Mouse (Mus musculus) natural killer cell, adult 2 months (primary cell): Measurements from ENCODE around the gene Rab31.

Experiments
- DNase-seq, 2 experiments: peaks; one replicate each; pipeline ENCODE4 v3.0.0; 2022; ENCODE audit warnings: low spot score in 2 of 2

Gene Rab31

GRCm38 (mm10) chr17:65771951-65772934 lies at the start of gene Rab31:
TSS of gene Rab31 (minus strand) at chr17:65772752.
- peak; percentile 45 to 54 for DNase-seq

GRCm38 (mm10) chr17:65820197-65820596 lies 47.6 kb upstream of the Rab31 start:
- no peak for DNase-seq

GRCm38 (mm10) chr17:65813763-65814162 lies 41.2 kb upstream of the Rab31 start:
- DNase-seq = no peak

- no peak for DNase-seq
Measured at GRCm38 (mm10) chr17:65811032-65811431, 38.5 kb upstream of the Rab31 start.

DNA sequence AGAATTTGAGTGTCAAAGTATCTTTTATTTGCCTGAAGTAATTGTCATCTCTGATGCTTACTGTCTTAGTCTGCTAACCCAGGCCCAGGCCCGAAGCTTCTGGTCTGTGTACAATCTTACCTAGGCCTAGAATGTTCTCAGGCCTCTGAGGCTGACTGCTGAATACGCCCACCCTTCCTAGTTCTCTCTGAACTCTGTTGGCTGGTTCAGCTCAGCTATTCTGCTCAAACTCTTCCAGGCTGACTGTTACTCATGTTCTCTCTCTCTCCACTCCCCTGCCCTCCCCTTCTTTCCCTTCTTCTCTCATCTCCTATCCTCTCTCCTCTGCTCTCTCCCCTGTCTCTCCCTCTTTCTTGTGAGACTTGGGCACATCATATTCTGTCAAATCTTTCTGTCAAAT lies 33.9 kb upstream of the Rab31 start:
- no peak for DNase-seq

DNA sequence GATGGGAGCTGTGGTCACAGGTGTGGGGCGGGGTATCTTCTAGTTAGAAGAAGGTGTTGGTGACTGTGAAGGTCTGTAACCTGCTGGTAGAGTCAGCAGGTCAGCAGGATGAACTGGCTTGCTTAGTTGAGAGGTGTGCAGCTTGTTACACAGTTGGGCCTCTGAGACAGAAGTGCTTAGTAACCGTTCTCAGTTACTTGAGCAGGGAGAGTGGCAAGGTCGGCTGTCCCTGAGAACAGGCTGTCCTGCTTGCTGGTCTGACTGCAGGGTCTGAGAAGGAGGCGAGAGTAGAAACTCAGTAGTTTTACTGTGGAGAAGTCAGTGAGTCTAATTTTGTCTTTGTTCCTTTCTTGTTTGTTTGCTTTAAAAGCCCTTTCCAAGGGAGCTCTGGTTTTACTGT lies 33.4 kb upstream of the Rab31 start:
- no peak for DNase-seq

DNA sequence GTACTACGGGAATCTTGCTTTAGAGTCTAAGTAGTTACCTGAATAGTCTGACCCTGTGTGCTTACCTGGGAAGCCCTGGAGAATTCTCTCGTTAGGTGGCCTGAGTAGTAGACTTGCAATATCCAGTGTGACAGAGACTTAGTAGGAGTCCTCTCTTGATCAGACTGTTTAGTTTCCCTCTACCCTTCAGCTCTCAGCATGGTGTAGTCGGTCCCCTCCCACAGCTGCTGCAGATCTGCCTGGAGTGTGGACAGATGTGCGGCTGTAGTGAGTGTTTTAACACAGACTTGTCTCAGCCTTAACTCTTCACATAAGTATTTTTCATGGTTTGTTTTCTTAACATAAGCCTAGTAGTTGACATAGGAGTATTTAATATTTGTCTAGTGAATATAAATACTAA lies 29.5 kb upstream of the Rab31 start:
- no peak for DNase-seq

GRCm38 (mm10) chr17:65800451-65800850 lies 27.9 kb upstream of the Rab31 start:
- DNase-seq = no peak

DNA sequence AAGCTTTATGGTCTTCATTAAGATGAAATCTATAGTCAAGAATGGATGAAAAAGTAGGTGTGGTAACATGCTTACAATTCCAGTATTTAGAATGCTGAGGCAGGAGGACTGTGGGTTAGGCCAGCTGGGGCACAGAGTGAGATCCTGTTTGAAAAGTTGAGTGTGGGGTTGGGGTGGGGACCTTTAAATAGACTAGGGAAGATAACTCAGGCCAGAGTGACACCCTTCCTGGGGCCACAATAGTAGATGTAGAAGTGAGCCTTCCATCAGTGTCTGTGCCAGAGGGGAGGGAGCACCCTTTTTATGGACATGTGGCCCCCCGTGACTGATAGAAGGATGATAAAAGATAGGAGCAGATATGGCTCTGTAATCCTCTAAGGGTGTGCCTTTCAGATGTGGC lies 26.8 kb upstream of the Rab31 start:
- DNase-seq = no peak

DNA sequence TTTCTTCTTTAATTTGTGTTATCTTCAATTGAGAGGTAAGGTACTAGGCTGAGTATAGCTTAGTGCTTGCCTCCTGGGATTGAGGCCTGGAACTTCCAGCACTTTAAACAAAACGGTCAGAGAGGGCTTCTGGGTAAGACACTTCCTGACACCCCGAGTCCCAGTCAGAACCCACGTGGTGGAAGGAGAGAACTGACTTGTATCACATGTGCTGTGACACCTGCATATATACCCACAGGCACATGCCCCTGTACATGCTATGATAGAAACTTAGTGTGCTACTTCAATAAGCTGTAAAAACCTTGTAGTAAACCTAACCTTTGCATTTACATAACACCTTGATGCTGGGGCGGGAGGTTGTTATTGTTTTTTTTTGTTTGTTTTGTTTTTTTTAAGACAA lies 25.9 kb upstream of the Rab31 start:
- no peak for DNase-seq

GRCm38 (mm10) chr17:65796056-65796455 lies 23.5 kb upstream of the Rab31 start:
- no peak for DNase-seq

- DNase-seq = no peak
Measured at GRCm38 (mm10) chr17:65794096-65794850, 21.7 kb upstream of the Rab31 start.

GRCm38 (mm10) chr17:65793307-65793930 lies 20.9 kb upstream of the Rab31 start:
- DNase-seq = no peak

GRCm38 (mm10) chr17:65791161-65791560 lies 18.6 kb upstream of the Rab31 start:
- DNase-seq = no peak

DNA sequence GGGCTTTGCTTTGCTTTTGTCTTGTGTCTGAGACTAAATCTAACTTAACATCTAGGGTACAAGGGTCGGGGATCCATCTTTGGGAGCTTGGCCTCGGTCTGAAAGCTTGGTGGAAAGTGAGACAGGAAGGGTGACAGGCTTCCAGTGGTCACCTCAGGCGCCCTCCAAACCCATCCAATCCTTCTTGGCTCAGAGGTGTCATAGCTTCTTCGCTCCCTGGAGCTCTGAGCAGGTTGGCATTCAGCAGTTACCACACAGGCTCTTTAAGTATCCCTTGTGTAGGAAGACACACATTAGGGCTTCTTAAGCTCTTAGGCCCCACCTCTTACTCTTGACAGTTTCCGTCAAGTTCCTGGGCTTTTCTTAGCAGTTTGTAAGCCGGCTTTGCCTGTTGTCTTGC lies 17.0 kb upstream of the Rab31 start:
- no peak for DNase-seq

GRCm38 (mm10) chr17:65788542-65789291 lies 16.2 kb upstream of the Rab31 start:
- DNase-seq = no peak

DNA sequence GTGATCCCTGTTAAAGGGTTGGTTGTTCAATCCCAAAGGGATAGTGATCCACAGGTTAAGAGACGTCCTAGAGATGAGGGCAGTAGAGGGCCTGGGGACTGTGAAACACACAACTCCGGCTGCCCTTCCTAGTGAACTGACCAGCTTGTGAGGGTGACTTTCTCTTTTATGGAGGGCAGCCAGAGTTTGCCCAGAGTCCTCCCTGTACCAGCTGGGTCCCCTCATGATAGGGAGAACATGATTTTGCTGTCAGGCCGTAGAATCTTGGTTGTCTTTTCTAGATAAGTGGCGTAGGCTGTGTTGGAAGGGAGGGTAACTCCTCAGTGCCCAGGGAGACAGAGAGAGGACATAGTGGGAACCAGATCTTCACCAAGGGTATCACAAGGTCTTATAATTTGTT lies 14.7 kb upstream of the Rab31 start:
- no peak for DNase-seq

DNA sequence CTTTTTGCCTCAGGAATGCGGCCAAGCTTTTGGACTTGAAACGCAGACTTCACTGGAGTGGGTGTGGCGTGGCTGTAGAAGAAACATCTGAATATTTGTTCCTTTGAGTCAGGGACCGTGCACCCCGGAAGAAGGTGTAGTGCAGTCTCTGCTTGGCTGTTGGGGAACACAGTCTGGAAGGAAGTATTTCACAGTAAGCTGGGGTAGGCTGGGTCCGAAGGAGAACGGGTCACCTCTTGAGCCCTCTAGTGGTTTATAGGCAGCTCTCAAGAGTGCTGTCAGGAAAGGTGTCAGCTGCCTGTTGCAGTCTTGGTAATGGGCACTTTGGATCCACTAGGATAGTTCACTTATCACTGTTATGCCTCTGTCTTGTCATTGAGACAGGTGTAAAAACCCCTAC lies 13.7 kb upstream of the Rab31 start:
- peak; percentile 16 to 18 for DNase-seq

GRCm38 (mm10) chr17:65785707-65786106 lies 13.2 kb upstream of the Rab31 start:
- no peak for DNase-seq

- DNase-seq = no peak
Measured at GRCm38 (mm10) chr17:65784610-65785140, 12.1 kb upstream of the Rab31 start.
